Mouse (Mus musculus) liver, postnatal 0 days (tissue): ENCODE results near the gene Napepld.

Experiments
- CTCF ChIP-seq: sonication (generic); IDR thresholded peaks from 2 replicates; pipeline ENCODE4 v1.5.1; 2016; ENCODE audit warnings: antibody characterized with exemption, low read depth
- EP300 ChIP-seq: IDR thresholded peaks from 2 replicates; pipeline ENCODE4 v1.6.1; 2016; ENCODE audit warnings: antibody characterized with exemption, low read depth, mild to moderate bottlenecking

DNA sequence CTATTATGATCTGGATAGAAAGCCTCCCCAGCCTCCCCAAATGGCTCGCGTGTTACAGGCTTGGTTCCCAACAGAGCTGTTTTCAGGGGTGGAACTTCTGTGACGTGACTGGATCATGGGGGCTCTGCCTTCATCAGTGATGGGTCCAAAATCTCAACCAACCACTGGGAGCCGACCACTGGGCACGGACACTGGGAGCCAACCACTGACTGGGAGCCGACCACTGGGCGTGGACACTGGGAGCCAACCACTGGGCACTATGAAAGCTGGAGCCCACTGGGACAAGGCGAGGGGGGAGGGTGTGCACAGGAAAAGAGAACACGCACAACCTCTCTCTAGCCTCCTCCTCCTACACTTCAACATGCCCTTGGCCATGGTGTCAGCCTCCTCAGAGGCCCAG, 17.4 kb downstream of the Napepld start:
- no peak for TF ChIP-seq CTCF
- TF ChIP-seq EP300: no peak
